Mouse (Mus musculus) midbrain, embryonic 16.5 days (tissue): Measurements from ENCODE around the gene Clstn2. TPM values are rescaled to one million over a fixed set of nuclear protein-coding genes. Genes with fewer than 3 reads are reported as not detected.

ENCODE experiments used
- ATAC-seq: fragments of 200-750 bp; cut with Nextera tagmentation; 2 replicates; pipeline ENCODE4 v1.8.0; 2017; ENCODE audit warnings: moderate TSS enrichment
- H3K27ac ChIP-seq: fragments of 300-500 bp; sonication (generic); 2 replicates; pipeline ENCODE4 v1.5.1; 2014; ENCODE audit warnings: mild to moderate bottlenecking, low read length, mixed read lengths
- H3K27me3 ChIP-seq: fragments of 300-500 bp; sonication (generic); 2 replicates; pipeline ENCODE4 v1.6.1; 2014; ENCODE audit warnings: low read depth, low read length, mixed read lengths; ENCODE audit not compliant: control insufficient read depth, insufficient read depth
- H3K36me3 ChIP-seq: fragments of 300-500 bp; sonication (generic); 2 replicates; pipeline ENCODE4 v1.6.1; 2014; ENCODE audit warnings: mild to moderate bottlenecking, low read length, moderate library complexity, mixed read lengths; ENCODE audit not compliant: control insufficient read depth, insufficient read depth
- H3K4me1 ChIP-seq: fragments of 300-500 bp; sonication (generic); 2 replicates; pipeline ENCODE4 v1.6.1; 2014; ENCODE audit warnings: mild to moderate bottlenecking, low read length, mixed read lengths; ENCODE audit not compliant: control insufficient read depth, insufficient read depth
- H3K4me2 ChIP-seq: fragments of 300-500 bp; sonication (generic); 2 replicates; pipeline ENCODE4 v1.6.1; 2014; ENCODE audit warnings: mild to moderate bottlenecking, low read length, mixed read lengths
- H3K4me3 ChIP-seq: fragments of 300-500 bp; sonication (generic); 2 replicates; pipeline ENCODE4 v1.5.1; 2014; ENCODE audit warnings: low read depth, mild to moderate bottlenecking, low read length, moderate library complexity, mixed read lengths
- H3K9ac ChIP-seq: fragments of 300-500 bp; sonication (generic); 2 replicates; pipeline ENCODE4 v1.6.1; 2014; ENCODE audit warnings: low read depth, low read length, mixed read lengths
- H3K9me3 ChIP-seq: fragments of 300-500 bp; sonication (generic); replicated peaks from 2 replicates; pipeline ENCODE4 v1.6.1; 2014; ENCODE audit warnings: mild to moderate bottlenecking, low read length, mixed read lengths; ENCODE audit not compliant: control insufficient read depth, poor library complexity, severe bottlenecking
- WGBS: fragments of 180-500 bp; shearing (Covaris S2); extraction: QIAGEN DNeasy Blood & Tissue Kit; methylation state at CpG from one replicate; pipeline ENCODE4 v1.1.7; 2014; 5-methylcytosine and 5-hydroxymethylcytosine counted together
- polyA plus RNA-seq: library from polyadenylated mRNA; unstranded; fragments of >200 nt; fragmentation: Nextera tagmentation; extraction: Ambion mirVana; gene quantifications from 2 replicates; pipeline ENCODE4 v1.2.1, GENCODE M21; 2015

Gene Clstn2
- polyA plus RNA-seq, 1 experiment from 2014 or later: 10.2 TPM

DNA sequence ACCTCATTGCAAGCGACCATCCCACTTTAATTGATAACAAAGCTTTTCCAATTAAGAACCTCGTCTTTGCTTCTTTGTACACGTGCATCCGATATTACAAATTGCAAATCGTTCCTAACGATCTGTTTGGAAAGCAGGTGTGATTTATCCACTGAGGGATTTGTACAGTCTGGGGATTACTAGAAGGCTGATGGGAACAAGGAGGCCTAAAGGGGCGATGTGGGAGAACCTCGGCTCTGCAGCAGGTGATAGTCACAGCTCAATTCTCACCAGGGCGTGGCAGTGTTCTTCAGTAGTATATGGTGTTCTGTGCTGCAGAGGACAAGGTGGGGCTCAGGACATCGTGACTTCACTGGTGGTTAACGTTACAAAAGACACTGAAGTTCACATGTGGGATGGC lies 9.9 kb downstream of the Clstn2 start:
- no peaks in the 10 kb centered on the region for H3K9me3 ChIP-seq
- H3K4me2 ChIP-seq: no peak overlapping the region
- 82% methylated on average over 11 of the region's 11 CpGs for WGBS
- no peak overlapping the region for H3K4me3 ChIP-seq
- no peaks in the 10 kb centered on the region for H3K4me1 ChIP-seq
- H3K27me3 ChIP-seq: no peaks in the 10 kb centered on the region
- no peak overlapping the region for H3K27ac ChIP-seq
- no peaks in the 10 kb centered on the region for H3K36me3 ChIP-seq
- H3K9ac ChIP-seq: no peak overlapping the region
- no peak for ATAC-seq

DNA sequence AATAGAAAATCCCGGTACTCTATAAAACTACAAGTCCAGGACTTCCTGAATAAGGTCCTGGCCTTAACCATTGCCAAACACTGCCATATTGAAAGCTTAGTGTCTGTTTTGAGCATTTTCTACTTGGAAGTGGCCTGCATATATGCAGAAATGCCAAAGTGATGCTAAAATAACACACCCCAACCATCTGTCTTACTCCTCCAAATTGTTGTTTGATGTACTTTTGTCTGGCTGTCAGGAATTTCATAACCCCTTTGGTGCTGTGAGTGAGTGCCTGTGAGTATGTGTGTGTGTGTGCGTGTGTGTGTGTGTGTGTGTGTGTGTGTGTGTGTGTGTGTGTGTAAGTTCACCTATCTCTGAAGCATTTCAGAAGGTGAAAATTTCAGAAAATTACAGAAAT lies 13.1 kb downstream of the Clstn2 start:
- no peaks in the 10 kb centered on the region for H3K27me3 ChIP-seq
- no peaks in the 10 kb centered on the region for H3K9me3 ChIP-seq
- WGBS: 92% methylated on average over 2 of the region's 2 CpGs
- H3K36me3 ChIP-seq: no peaks in the 10 kb centered on the region
- ATAC-seq: no peak
- H3K4me1 ChIP-seq: no peaks in the 10 kb centered on the region
- H3K27ac ChIP-seq: no peak overlapping the region
- no peak overlapping the region for H3K9ac ChIP-seq
- H3K4me2 ChIP-seq: no peak overlapping the region
- no peak overlapping the region for H3K4me3 ChIP-seq

GRCm38 (mm10) chr9:98018687-98019086 lies 14.3 kb downstream of the Clstn2 start:
- Histone ChIP-seq H3K4me2 (no peak overlapping the region), H3K27ac (no peak overlapping the region), H3K27me3 (no peaks in the 10 kb centered on the region), H3K4me3 (no peak overlapping the region), H3K36me3 (no peaks in the 10 kb centered on the region), H3K9ac (no peak overlapping the region), H3K4me1 (no peaks in the 10 kb centered on the region), H3K9me3 (no peaks in the 10 kb centered on the region)
- WGBS: 91% methylated on average over 5 of the region's 5 CpGs
- no peak for ATAC-seq

- no peak for ATAC-seq
- Histone ChIP-seq H3K27me3 (no peaks in the 10 kb centered on the region), H3K36me3 (no peaks in the 10 kb centered on the region), H3K9me3 (no peaks in the 10 kb centered on the region), H3K4me3 (no peak overlapping the region), H3K4me1 (no peaks in the 10 kb centered on the region), H3K27ac (no peak overlapping the region), H3K9ac (no peak overlapping the region), H3K4me2 (no peak overlapping the region)
- WGBS: 78% methylated on average over 5 of the region's 5 CpGs
Measured at GRCm38 (mm10) chr9:98016576-98016975, 16.4 kb downstream of the Clstn2 start.

DNA sequence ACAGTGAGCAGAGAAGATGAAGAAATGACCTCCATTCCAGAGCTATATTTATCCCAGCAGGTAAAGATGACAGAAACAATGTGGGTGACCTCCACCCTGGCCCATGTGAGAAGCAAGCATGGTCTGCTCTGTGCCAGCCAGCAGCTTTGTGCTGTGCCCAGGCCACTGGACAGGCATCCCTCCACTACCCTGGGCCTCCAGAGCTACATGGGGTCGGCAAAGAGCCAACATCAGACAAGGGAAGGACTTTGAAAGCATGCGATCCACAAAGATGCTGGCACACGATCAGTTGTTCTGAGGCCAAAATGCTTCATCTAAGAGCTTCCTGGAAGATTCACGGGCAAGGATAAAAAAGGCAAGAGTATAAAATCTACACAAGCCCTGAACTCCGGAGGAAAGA lies 36.6 kb downstream of the Clstn2 start:
- H3K4me1 ChIP-seq: 0 out of 2 replicates have a peak, but pooled peaks cover 3% of the 10 kb centered on the region
- 72% methylated on average over 5 of the region's 5 CpGs for WGBS
- H3K4me3 ChIP-seq: no peak overlapping the region
- no peak for ATAC-seq
- H3K27ac ChIP-seq: no peak overlapping the region
- no peaks in the 10 kb centered on the region for H3K36me3 ChIP-seq
- H3K9me3 ChIP-seq: no peaks in the 10 kb centered on the region
- no peak overlapping the region for H3K4me2 ChIP-seq
- H3K9ac ChIP-seq: no peak overlapping the region
- no peaks in the 10 kb centered on the region for H3K27me3 ChIP-seq

- Histone ChIP-seq H3K9me3 (no peaks in the 10 kb centered on the region), H3K36me3 (no peaks in the 10 kb centered on the region), H3K27me3 (no peaks in the 10 kb centered on the region), H3K9ac (no peak overlapping the region), H3K4me3 (no peak overlapping the region), H3K27ac (no peak overlapping the region), H3K4me2 (no peak overlapping the region), H3K4me1 (0 out of 2 replicates have a peak, but pooled peaks cover 3% of the 10 kb centered on the region)
- 55% methylated on average over 4 of the region's 4 CpGs for WGBS
- ATAC-seq: 0 out of 2 replicates have a peak, but pooled peaks have one; percentile 36
Measured at GRCm38 (mm10) chr9:97995723-97996122, 37.3 kb downstream of the Clstn2 start.

GRCm38 (mm10) chr9:97992131-97992530 lies 40.9 kb downstream of the Clstn2 start:
- Histone ChIP-seq H3K4me2 (no peak overlapping the region), H3K9me3 (no peaks in the 10 kb centered on the region), H3K4me3 (no peak overlapping the region), H3K27ac (no peak overlapping the region), H3K9ac (no peak overlapping the region), H3K4me1 (0 out of 2 replicates have a peak, but pooled peaks cover 3% of the 10 kb centered on the region), H3K36me3 (no peaks in the 10 kb centered on the region), H3K27me3 (no peaks in the 10 kb centered on the region)
- no peak for ATAC-seq
- WGBS: 36% methylated on average over 4 of the region's 4 CpGs

DNA sequence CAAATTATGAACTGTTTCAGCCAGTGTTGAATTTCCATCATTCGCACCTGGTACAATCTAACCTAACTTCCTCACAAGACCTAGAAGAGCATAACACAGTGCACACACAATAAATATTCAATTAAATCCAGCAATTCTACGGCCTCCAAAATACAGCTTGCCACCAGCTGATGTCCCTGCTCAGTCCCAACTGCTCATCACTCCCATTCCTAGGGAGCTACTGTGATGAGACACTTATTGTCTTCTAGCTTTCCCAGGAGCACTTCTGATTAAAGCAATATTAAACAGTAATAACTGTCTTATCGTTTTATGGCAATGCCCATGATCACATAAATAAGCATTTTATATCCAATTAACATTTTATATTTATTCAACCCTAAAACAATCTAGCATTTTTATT lies 55.6 kb downstream of the Clstn2 start:
- Histone ChIP-seq H3K27me3 (no peaks in the 10 kb centered on the region), H3K4me1 (no peaks in the 10 kb centered on the region), H3K36me3 (no peaks in the 10 kb centered on the region), H3K4me3 (no peak overlapping the region), H3K9me3 (no peaks in the 10 kb centered on the region), H3K9ac (no peak overlapping the region), H3K4me2 (no peak overlapping the region), H3K27ac (no peak overlapping the region)
- 79% methylated on average over 3 of the region's 3 CpGs for WGBS
- ATAC-seq: no peak

DNA sequence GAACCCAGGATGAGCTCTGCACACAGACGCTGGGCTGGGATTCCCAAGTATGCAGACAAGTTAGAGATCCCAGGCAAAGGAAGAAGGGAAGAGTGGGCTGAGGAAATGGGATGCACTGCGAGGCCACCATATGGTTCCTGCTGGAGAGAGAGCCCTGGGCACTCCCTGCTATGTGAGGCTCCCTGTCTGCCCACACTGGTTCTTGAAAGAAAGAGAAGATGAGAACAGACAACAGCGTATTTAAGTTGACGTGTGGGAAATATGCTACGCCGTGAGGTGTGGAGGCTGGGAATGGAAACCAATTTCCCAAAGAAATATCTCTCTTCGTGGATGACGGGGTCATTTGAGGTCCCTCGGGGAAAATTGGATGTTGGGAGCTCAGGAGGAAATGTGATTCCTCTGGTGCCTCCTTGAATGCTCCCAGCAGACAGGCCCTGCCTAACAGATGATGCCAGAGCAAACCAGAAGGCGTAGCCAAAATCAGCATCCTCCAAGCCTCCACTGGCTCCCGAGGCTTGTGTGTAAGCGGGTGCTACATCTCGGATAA lies 58.1 kb downstream of the Clstn2 start:
- Histone ChIP-seq H3K9me3 (no peaks in the 10 kb centered on the region), H3K36me3 (no peaks in the 10 kb centered on the region), H3K4me2 (no peak overlapping the region), H3K27me3 (no peaks in the 10 kb centered on the region), H3K27ac (no peak overlapping the region), H3K9ac (no peak overlapping the region), H3K4me3 (no peak overlapping the region), H3K4me1 (no peaks in the 10 kb centered on the region)
- 83% methylated on average over 13 of the region's 13 CpGs for WGBS
- ATAC-seq: no peak
